9 mouse cellular contexts compared by ENCODE assay signal in the genomic region with DNA sequence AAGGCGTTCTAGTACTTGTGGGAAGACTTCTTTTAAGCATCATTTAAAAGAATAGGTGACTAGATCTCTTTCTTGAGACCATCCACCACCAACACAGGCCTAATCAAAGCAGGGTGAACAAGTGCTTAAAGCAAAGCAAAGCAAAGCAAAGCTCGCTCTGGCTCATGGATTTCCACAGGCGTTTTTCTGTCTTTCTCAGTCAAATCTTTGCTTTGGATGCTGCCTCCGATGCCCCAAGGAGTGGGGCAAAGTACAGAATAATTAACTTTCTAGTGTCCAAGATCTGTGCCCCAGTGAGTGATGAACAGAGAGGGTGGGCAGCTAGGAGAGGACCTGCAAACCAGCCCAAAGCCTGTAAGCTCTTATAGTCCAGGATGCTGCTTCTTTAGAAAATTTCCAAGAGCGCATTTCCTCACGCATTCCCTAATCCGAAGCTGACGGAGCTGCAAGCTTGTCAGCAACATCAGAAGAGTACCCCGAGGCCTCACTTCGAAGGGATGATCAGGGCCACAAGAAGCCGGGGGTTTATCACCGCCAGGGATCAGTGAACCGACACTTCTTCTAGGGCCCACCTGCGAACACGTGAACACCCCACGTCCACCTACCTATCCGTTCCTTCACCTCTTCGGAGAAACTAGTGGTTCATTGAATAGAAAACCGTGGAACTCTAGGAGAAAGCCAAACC. TPM values are rescaled to one million over a fixed set of nuclear protein-coding genes. Genes with fewer than 3 reads are reported as not detected.
DNase-seq lines count a peak whose midpoint lies in the region; ATAC-seq lines count a peak whose summit lies in the region.
"Had no signal": no experiment of that assay in that cellular context is flagged by ENCODE, and none has a peak within 500 bp of the region (broad histone marks: within the 10 kb centered on the region; RNA-seq: fewer than 3 reads in every experiment).

No protein-coding gene starts in this region.

- H3K27ac ChIP-seq in heart, embryonic 10.5 days, result no peak overlapping the region
- H3K27ac ChIP-seq in midbrain, embryonic 10.5 days (replicated peaks), result no peak overlapping the region; the same call in 1 of the 2 replicates
- no peak overlapping the region for H3K27ac ChIP-seq in midbrain, embryonic 16.5 days (ENCODE audit: low read length)
- no peak overlapping the region for H3K27ac ChIP-seq in hindbrain, embryonic 15.5 days (replicated peaks)
- H3K27ac ChIP-seq in midbrain, embryonic 13.5 days, result no peak overlapping the region

- no peak overlapping the region for H3K4me2 ChIP-seq in midbrain, embryonic 16.5 days (ENCODE audit: low read length)
- peak overlapping the region; percentile 87; the same call in 1 of the 2 replicates for H3K4me2 ChIP-seq in hindbrain, embryonic 15.5 days
- H3K4me2 ChIP-seq in midbrain, embryonic 13.5 days (replicated peaks), result peak overlapping the region; percentile 62; the same call in 1 of the 2 replicates

- no peak for ATAC-seq in midbrain, embryonic 16.5 days
- no peak for ATAC-seq in hindbrain, embryonic 15.5 days (ENCODE audit: low FRiP score, low read depth)
- no peak for ATAC-seq in midbrain, embryonic 13.5 days

- H3K27me3 ChIP-seq in heart, embryonic 10.5 days (ENCODE audit: insufficient read depth, poor library complexity, severe bottlenecking), result peaks cover 19% of the 10 kb centered on the region
- H3K27me3 ChIP-seq in midbrain, embryonic 10.5 days (ENCODE audit: low read depth, poor library complexity, severe bottlenecking), result peaks cover 38% of the 10 kb centered on the region
- H3K27me3 ChIP-seq in midbrain, embryonic 16.5 days (ENCODE audit: control insufficient read depth, insufficient read depth, low read depth, low read length), result peaks cover 22% of the 10 kb centered on the region
- H3K27me3 ChIP-seq in hindbrain, embryonic 15.5 days, result peaks cover 21% of the 10 kb centered on the region
- H3K27me3 ChIP-seq in midbrain, embryonic 13.5 days, result peaks cover 25% of the 10 kb centered on the region

- DNase-seq in heart, embryonic 10.5 days (ENCODE audit: low spot score), result no peak
- DNase-seq in heart, postnatal 14 days, result no peak
- peak; percentile 32 for DNase-seq in midbrain, embryonic 10.5 days (ENCODE audit: low spot score)
- no peak for DNase-seq in thymus, postnatal 10 days (ENCODE audit: low spot score in 2 of 2)
- DNase-seq in cerebellum, adult 9-10 months, result no peak

- intact Hi-C loops in heart, postnatal 14 days (cut with DNase I), result no loop called here

- peak overlapping the region; percentile 66 for H3K4me3 ChIP-seq in heart, embryonic 10.5 days
- peak overlapping the region; percentile 60 for H3K4me3 ChIP-seq in midbrain, embryonic 10.5 days
- no peak overlapping the region for H3K4me3 ChIP-seq in midbrain, embryonic 16.5 days (ENCODE audit: low read depth, low read length)
- no peak overlapping the region for H3K4me3 ChIP-seq in hindbrain, embryonic 15.5 days
- 0 out of 2 replicates have a peak overlapping the region, but pooled peaks have one; percentile 40 for H3K4me3 ChIP-seq in midbrain, embryonic 13.5 days (replicated peaks)

- no peak overlapping the region for H3K9ac ChIP-seq in midbrain, embryonic 16.5 days (ENCODE audit: low read depth, low read length)
- no peak overlapping the region for H3K9ac ChIP-seq in hindbrain, embryonic 15.5 days
- no peak overlapping the region for H3K9ac ChIP-seq in midbrain, embryonic 13.5 days (replicated peaks)

- no peaks in the 10 kb centered on the region for H3K36me3 ChIP-seq in heart, embryonic 10.5 days
- H3K36me3 ChIP-seq in midbrain, embryonic 10.5 days, result no peaks in the 10 kb centered on the region
- H3K36me3 ChIP-seq in midbrain, embryonic 16.5 days (ENCODE audit: control insufficient read depth, insufficient read depth, low read length), result no peaks in the 10 kb centered on the region
- no peaks in the 10 kb centered on the region for H3K36me3 ChIP-seq in hindbrain, embryonic 15.5 days
- H3K36me3 ChIP-seq in midbrain, embryonic 13.5 days, result no peaks in the 10 kb centered on the region

- H3K9me3 ChIP-seq in heart, embryonic 10.5 days, result no peaks in the 10 kb centered on the region
- no peaks in the 10 kb centered on the region for H3K9me3 ChIP-seq in midbrain, embryonic 10.5 days (replicated peaks)
- H3K9me3 ChIP-seq in midbrain, embryonic 16.5 days (replicated peaks; ENCODE audit: control insufficient read depth, low read length, poor library complexity, severe bottlenecking), result no peaks in the 10 kb centered on the region
- no peaks in the 10 kb centered on the region for H3K9me3 ChIP-seq in hindbrain, embryonic 15.5 days
- no peaks in the 10 kb centered on the region for H3K9me3 ChIP-seq in midbrain, embryonic 13.5 days

- WGBS in heart, embryonic 10.5 days, result 16% methylated on average over 19 of the region's 19 CpGs
- 11% methylated on average over 19 of the region's 19 CpGs for WGBS in midbrain, embryonic 10.5 days
- 18% methylated on average over 19 of the region's 19 CpGs for WGBS in midbrain, embryonic 16.5 days
- WGBS in hindbrain, embryonic 15.5 days, result 23% methylated on average over 19 of the region's 19 CpGs
- WGBS in midbrain, embryonic 13.5 days, result 14% methylated on average over 19 of the region's 19 CpGs

- H3K4me1 ChIP-seq in heart, embryonic 10.5 days, result peaks cover 20% of the 10 kb centered on the region
- peaks cover 43% of the 10 kb centered on the region for H3K4me1 ChIP-seq in midbrain, embryonic 10.5 days
- H3K4me1 ChIP-seq in midbrain, embryonic 16.5 days (ENCODE audit: control insufficient read depth, insufficient read depth, low read length), result peaks cover 8% of the 10 kb centered on the region
- peaks cover 9% of the 10 kb centered on the region for H3K4me1 ChIP-seq in hindbrain, embryonic 15.5 days (replicated peaks)
- H3K4me1 ChIP-seq in midbrain, embryonic 13.5 days (replicated peaks), result peaks cover 17% of the 10 kb centered on the region

RNA-seq across cellular contexts. Expression of a gene that starts 0.9 kb away (rescaled TPM):
- 20.6 and 21.1 TPM in 2 replicates for polyA plus RNA-seq in heart, embryonic 10.5 days (2016; fragmentation: Nextera tagmentation; extraction: Ambion mirVana)
- total RNA-seq in heart, postnatal 14 days (2021), result under 1 TPM; 0.33 to 0.34 TPM
- 35.9 and 39.2 TPM in 2 replicates for polyA plus RNA-seq in midbrain, embryonic 10.5 days (2016; fragmentation: Nextera tagmentation; extraction: Ambion mirVana)
- 0.39 and 0.82 TPM in 2 replicates for polyA plus RNA-seq in midbrain, embryonic 16.5 days (2015; fragmentation: Nextera tagmentation; extraction: Ambion mirVana)
- 2.0 and 2.5 TPM in 2 replicates for polyA plus RNA-seq in hindbrain, embryonic 15.5 days (2015; fragmentation: Nextera tagmentation; extraction: Ambion mirVana)
- polyA plus RNA-seq in midbrain, embryonic 13.5 days (2015; fragmentation: Nextera tagmentation; extraction: Ambion mirVana), result 5.6 and 12.0 TPM in 2 replicates
- total RNA-seq: layer of hippocampus, adult 18-20 months had no signal

RNA-seq across cellular contexts. Expression of a gene that starts 13.2 kb away (rescaled TPM):
- 874 and 1,125 TPM in 2 replicates for polyA plus RNA-seq in heart, embryonic 10.5 days (2016; fragmentation: Nextera tagmentation; extraction: Ambion mirVana)
- 1,000 to 10,000 TPM; 1,427 to 1,430 TPM for total RNA-seq in heart, postnatal 14 days (2021)
- 688 and 718 TPM in 2 replicates for polyA plus RNA-seq in midbrain, embryonic 10.5 days (2016; fragmentation: Nextera tagmentation; extraction: Ambion mirVana)
- polyA plus RNA-seq in midbrain, embryonic 16.5 days (2015; fragmentation: Nextera tagmentation; extraction: Ambion mirVana), result 680 and 706 TPM in 2 replicates
- polyA plus RNA-seq in hindbrain, embryonic 15.5 days (2015; fragmentation: Nextera tagmentation; extraction: Ambion mirVana), result 733 and 815 TPM in 2 replicates
- polyA plus RNA-seq in midbrain, embryonic 13.5 days (2015; fragmentation: Nextera tagmentation; extraction: Ambion mirVana), result 772 and 835 TPM in 2 replicates

RNA-seq across cellular contexts. Expression of a gene that starts 19.3 kb away (rescaled TPM):
- polyA plus RNA-seq in heart, embryonic 10.5 days (2016; fragmentation: Nextera tagmentation; extraction: Ambion mirVana), result 52.2 and 58.3 TPM in 2 replicates
- 10 to 100 TPM; 44.8 to 45.0 TPM for total RNA-seq in heart, postnatal 14 days (2021)
- 58.8 and 63.4 TPM in 2 replicates for polyA plus RNA-seq in midbrain, embryonic 10.5 days (2016; fragmentation: Nextera tagmentation; extraction: Ambion mirVana)
- 38.2 and 41.3 TPM in 2 replicates for polyA plus RNA-seq in midbrain, embryonic 16.5 days (2015; fragmentation: Nextera tagmentation; extraction: Ambion mirVana)
- polyA plus RNA-seq in hindbrain, embryonic 15.5 days (2015; fragmentation: Nextera tagmentation; extraction: Ambion mirVana), result 45.9 and 47.6 TPM in 2 replicates
- polyA plus RNA-seq in midbrain, embryonic 13.5 days (2015; fragmentation: Nextera tagmentation; extraction: Ambion mirVana), result 56.4 and 63.7 TPM in 2 replicates

RNA-seq across cellular contexts. Expression of a gene that starts 55.1 kb away (rescaled TPM):
- 40.1 and 43.5 TPM in 2 replicates for polyA plus RNA-seq in heart, embryonic 10.5 days (2016; fragmentation: Nextera tagmentation; extraction: Ambion mirVana)
- 10 to 100 TPM; 72.0 to 72.9 TPM for total RNA-seq in heart, postnatal 14 days (2021)
- polyA plus RNA-seq in midbrain, embryonic 10.5 days (2016; fragmentation: Nextera tagmentation; extraction: Ambion mirVana), result 37.9 and 40.5 TPM in 2 replicates
- polyA plus RNA-seq in midbrain, embryonic 16.5 days (2015; fragmentation: Nextera tagmentation; extraction: Ambion mirVana), result 27.1 and 27.7 TPM in 2 replicates
- 34.2 and 35.7 TPM in 2 replicates for polyA plus RNA-seq in hindbrain, embryonic 15.5 days (2015; fragmentation: Nextera tagmentation; extraction: Ambion mirVana)
- 50.3 and 51.3 TPM in 2 replicates for polyA plus RNA-seq in midbrain, embryonic 13.5 days (2015; fragmentation: Nextera tagmentation; extraction: Ambion mirVana)

Comparison
In these comparisons a context has a peak if more than half of its experiments do, and no peak if none do; other contexts are left out.
1. H3K4me3 ChIP-seq: peak in heart, embryonic 10.5 days (single experiment), midbrain, embryonic 10.5 days (single experiment) and midbrain, embryonic 13.5 days (single experiment); none in midbrain, embryonic 16.5 days (single experiment) and hindbrain, embryonic 15.5 days (single experiment).